Mouse (Mus musculus): ENCODE measurements around the gene Ppil1.

- TF ChIP-seq TAL1 (IDR thresholded peaks at IDR 0.05; ENCODE audit: low read length) (no peak), MAZ (IDR thresholded peaks at IDR 0.05; ENCODE audit: low read depth, low read length) (no peak), CTCF (IDR thresholded peaks at IDR 0.05 in 2 of 3, conservative IDR thresholded peaks at IDR 0.05 in 1 of 3; ENCODE audit: control insufficient read depth in 1 of 3, insufficient read depth in 1 of 3, low read depth in 2 of 3, low read length in 3 of 3, poor library complexity in 1 of 3, severe bottlenecking in 1 of 3) (no peak), POLR2A (IDR thresholded peaks at IDR 0.05; ENCODE audit: control insufficient read depth in 1 of 2, insufficient read depth in 1 of 2, low read depth in 1 of 2, low read length in 2 of 2, poor library complexity in 1 of 2) (no peak), MXI1 (IDR thresholded peaks at IDR 0.05; ENCODE audit: low read depth, low read length) (no peak), POLR2AphosphoS5 (IDR thresholded peaks at IDR 0.05; ENCODE audit: borderline replicate concordance, low read depth, low read length) (no peak), ZNF384 (IDR thresholded peaks at IDR 0.05; ENCODE audit: low read depth, low read length) (no peak), ZKSCAN1 (IDR thresholded peaks at IDR 0.05; ENCODE audit: low read depth, low read length) (no peak), HCFC1 (IDR thresholded peaks at IDR 0.05; ENCODE audit: low read depth, low read length) (no peak), ZMIZ1 (IDR thresholded peaks at IDR 0.05; ENCODE audit: low read depth, low read length) (no peak), MEF2A (IDR thresholded peaks at IDR 0.05; ENCODE audit: extremely low read depth, insufficient replicate concordance, low read depth, low read length, poor library complexity, severe bottlenecking) (no peak), ELF1 (IDR thresholded peaks at IDR 0.05; ENCODE audit: low read depth, low read length) (no peak)
These were observed 27.9 kb downstream of the Ppil1 start for GRCm38 (mm10) chr17:29236111-29236510.

Measured in MEL (cell line).